Mouse (Mus musculus) thymus, adult 2 months (tissue): ENCODE measurements around the gene Tubg1. TPM values are rescaled to one million over a fixed set of nuclear protein-coding genes. Genes with fewer than 3 reads are reported as not detected.
A peak's percentile ranks its signal among the peaks of the same experiment; 100 is the strongest.

Experiments used
- DNase-seq: peaks from one replicate; pipeline ENCODE4 v3.0.0; 2021
- H3K27ac ChIP-seq: fragments of 200-500 bp; 2 replicates; pipeline ENCODE4 v1.5.1; 2012; ENCODE audit warnings: low read length, control low read depth; ENCODE audit not compliant: control insufficient read depth, insufficient read depth
- H3K27me3 ChIP-seq: fragments of 200-500 bp; 2 replicates; pipeline ENCODE4 v1.6.1; 2012; ENCODE audit warnings: mild to moderate bottlenecking, low read length, moderate library complexity, mixed read lengths; ENCODE audit not compliant: control insufficient read depth, insufficient read depth
- H3K36me3 ChIP-seq: fragments of 200-500 bp; 2 replicates; pipeline ENCODE4 v1.6.1; 2012; ENCODE audit warnings: mild to moderate bottlenecking, low read length, moderate library complexity; ENCODE audit not compliant: control insufficient read depth, insufficient read depth
- H3K4me1 ChIP-seq: fragments of 200-500 bp; replicated peaks from 2 replicates; pipeline ENCODE4 v1.6.1; 2012; ENCODE audit warnings: low read length; ENCODE audit not compliant: control insufficient read depth, insufficient read depth
- H3K4me3 ChIP-seq: fragments of 200-500 bp; 2 replicates; pipeline ENCODE4 v1.5.1; 2012; ENCODE audit warnings: mild to moderate bottlenecking, low read length, control low read depth, moderate library complexity; ENCODE audit not compliant: control insufficient read depth, insufficient read depth
- CTCF ChIP-seq: fragments of 200-500 bp; IDR thresholded peaks from 2 replicates; pipeline ENCODE4 v1.5.1; 2012; ENCODE audit warnings: mild to moderate bottlenecking, control low read depth, low read length, moderate library complexity, borderline replicate concordance; ENCODE audit not compliant: control insufficient read depth, poor library complexity, insufficient read depth; ENCODE audit errors: extremely low read depth
- POLR2A ChIP-seq: fragments of 200-500 bp; IDR thresholded peaks from 2 replicates; pipeline ENCODE4 v1.6.1; 2012; ENCODE audit warnings: mild to moderate bottlenecking, low read length, control low read depth, moderate library complexity; ENCODE audit not compliant: control insufficient read depth, poor library complexity, insufficient read depth; ENCODE audit errors: extremely low read depth
- WGBS: fragments of 180-500 bp; shearing (Covaris S2); methylation state at CpG from one replicate; pipeline ENCODE4 v1.1.7; 2018; 5-methylcytosine and 5-hydroxymethylcytosine counted together
- polyA plus RNA-seq: library from polyadenylated mRNA; depleted of rRNA; stranded (reverse); fragments of >200 nt; gene quantifications from 2 replicates; pipeline ENCODE4 v1.2.3, GENCODE M21; 2012

The Tubg1 gene
- polyA plus RNA-seq, 1 experiment = 50.3 TPM

- no peak overlapping the region for H3K4me3 ChIP-seq
- TF ChIP-seq POLR2A (no peak), CTCF (no peak)
- H3K27ac ChIP-seq = no peak overlapping the region
- H3K4me1 ChIP-seq = peaks cover 6% of the 10 kb centered on the region; the same call in 1 of the 2 replicates
- H3K27me3 ChIP-seq = peaks cover 5% of the 10 kb centered on the region; the same call in 1 of the 2 replicates
- no peaks in the 10 kb centered on the region for H3K36me3 ChIP-seq
- DNase-seq = no peak
- WGBS = 93% methylated on average over 5 of the region's 5 CpGs
Measured at GRCm38 (mm10) chr11:101162772-101163171, 43.0 kb downstream of the Tubg1 start.

- 30% methylated on average over 49 of the region's 49 CpGs for WGBS
- Histone ChIP-seq H3K27me3 (peaks cover 11% of the 10 kb centered on the region; the same call in 1 of the 2 replicates), H3K4me1 (peaks cover 6% of the 10 kb centered on the region; the same call in 1 of the 2 replicates), H3K36me3 (no peaks in the 10 kb centered on the region), H3K27ac (no peak overlapping the region), H3K4me3 (no peak overlapping the region)
- DNase-seq = no peak
- TF ChIP-seq POLR2A = no peak
- TF ChIP-seq CTCF = 0 out of 2 replicates have a peak, but pooled peaks have one; percentile 15
Measured at GRCm38 (mm10) chr11:101163476-101164350, 44.0 kb downstream of the Tubg1 start.

- DNase-seq = no peak
Measured at GRCm38 (mm10) chr11:101164351-101164665, 44.6 kb downstream of the Tubg1 start.

GRCm38 (mm10) chr11:101164677-101165580 is 45.2 kb downstream of the Tubg1 start:
- no peak for DNase-seq
- no peak for TF ChIP-seq CTCF
- no peak for TF ChIP-seq POLR2A
- 27% methylated on average over 35 of the region's 35 CpGs for WGBS
- H3K27ac ChIP-seq = no peak overlapping the region
- peaks cover 6% of the 10 kb centered on the region; the same call in 1 of the 2 replicates for H3K4me1 ChIP-seq
- no peak overlapping the region for H3K4me3 ChIP-seq
- peaks cover 11% of the 10 kb centered on the region; the same call in 1 of the 2 replicates for H3K27me3 ChIP-seq
- H3K36me3 ChIP-seq = no peaks in the 10 kb centered on the region

More at GRCm38 (mm10) chr11:101164351-101164665, 44.6 kb downstream of the Tubg1 start:
- H3K4me3 ChIP-seq = no peak overlapping the region
- H3K36me3 ChIP-seq = no peaks in the 10 kb centered on the region
- H3K4me1 ChIP-seq = peaks cover 6% of the 10 kb centered on the region; the same call in 1 of the 2 replicates
- 11% methylated on average over 21 of the region's 21 CpGs for WGBS
- peaks cover 11% of the 10 kb centered on the region; the same call in 1 of the 2 replicates for H3K27me3 ChIP-seq
- TF ChIP-seq CTCF (no peak), POLR2A (no peak)
- no peak overlapping the region for H3K27ac ChIP-seq

GRCm38 (mm10) chr11:101166357-101166756 is 46.6 kb downstream of the Tubg1 start:
- DNase-seq = no peak
- H3K27ac ChIP-seq = no peak overlapping the region
- H3K36me3 ChIP-seq = no peaks in the 10 kb centered on the region
- 67% methylated on average over 14 of the region's 14 CpGs for WGBS
- no peak for TF ChIP-seq POLR2A
- TF ChIP-seq CTCF = no peak
- H3K4me1 ChIP-seq = peaks cover 9% of the 10 kb centered on the region; the same call in 1 of the 2 replicates
- H3K4me3 ChIP-seq = no peak overlapping the region
- H3K27me3 ChIP-seq = peaks cover 18% of the 10 kb centered on the region
